Mouse (Mus musculus): ENCODE results near the gene Stat5b.

DNA sequence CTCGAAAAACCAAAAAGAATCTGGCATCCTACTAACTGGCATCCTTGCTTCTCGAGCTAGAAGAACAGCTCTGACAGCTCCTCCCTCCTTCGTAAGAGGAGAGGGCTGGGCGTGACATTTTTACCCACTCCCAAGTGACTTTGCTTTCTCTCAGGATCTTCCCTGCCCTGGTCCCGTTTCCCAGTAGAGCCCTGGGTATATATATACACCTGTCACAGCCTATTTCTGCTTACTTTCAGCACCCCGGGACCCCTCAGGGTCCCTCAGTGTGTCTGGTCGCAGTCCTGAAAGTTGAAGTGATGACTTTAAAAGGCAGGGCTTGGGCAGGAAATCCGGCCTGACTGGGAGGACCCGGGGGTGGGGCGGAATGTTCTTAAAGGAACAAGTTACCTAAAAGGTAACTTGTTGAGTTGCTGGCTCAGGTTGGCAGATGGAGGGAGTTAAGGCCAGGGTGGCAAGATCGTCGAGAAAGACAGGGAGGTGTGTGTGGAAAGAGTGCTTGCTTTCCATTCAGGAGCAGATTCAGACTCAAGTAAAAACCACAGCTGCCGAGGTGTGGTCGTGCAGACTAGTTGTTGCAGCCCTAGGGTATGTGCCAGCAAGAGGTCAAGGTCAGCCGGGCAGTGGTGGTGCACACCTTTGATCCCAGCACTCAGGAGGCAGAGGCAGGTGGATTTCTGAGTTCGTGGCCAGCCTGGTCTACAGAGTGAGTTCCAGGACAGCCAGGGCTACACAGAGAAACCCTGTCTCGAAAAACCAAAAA is 79.7 kb downstream of the Stat5b start, which contains the start of gene Ghdc:
- TF ChIP-seq CTCF (IDR thresholded peaks at IDR 0.05; ENCODE audit: borderline replicate concordance, control insufficient read depth, extremely low read depth, insufficient read depth, low read length, poor library complexity) (no peak), POLR2A (IDR thresholded peaks at IDR 0.05; ENCODE audit: control insufficient read depth, extremely low read depth, insufficient read depth, low read length, poor library complexity) (no peak)
